Mouse (Mus musculus) midbrain, postnatal 0 days (tissue): ENCODE data around the gene a. TPM values are rescaled to one million over a fixed set of nuclear protein-coding genes. Genes with fewer than 3 reads are reported as not detected.

Experiments used
- ATAC-seq: fragments of 200-750 bp; cut with Nextera tagmentation; 2 replicates; pipeline ENCODE4 v1.8.0; 2017; ENCODE audit warnings: moderate number of reproducible peaks, mild to moderate bottlenecking, moderate TSS enrichment, moderate library complexity; ENCODE audit not compliant: low FRiP score
- DNase-seq: peaks from one replicate; pipeline ENCODE4 v3.0.0-alpha.2; 2015; ENCODE audit warnings: low spot score
- H3K27ac ChIP-seq: fragments of 300-500 bp; sonication (generic); 2 replicates; pipeline ENCODE4 v1.5.1; 2014; ENCODE audit warnings: low read depth, mild to moderate bottlenecking, low read length, mixed read lengths
- H3K27me3 ChIP-seq: fragments of 300-500 bp; sonication (generic); 2 replicates; pipeline ENCODE4 v1.6.1; 2014; ENCODE audit warnings: low read length, control low read depth, mixed read lengths; ENCODE audit not compliant: insufficient read depth
- H3K36me3 ChIP-seq: fragments of 300-500 bp; sonication (generic); 2 replicates; pipeline ENCODE4 v1.6.1; 2014; ENCODE audit warnings: low read length, control low read depth, mixed read lengths; ENCODE audit not compliant: insufficient read depth
- H3K4me1 ChIP-seq: fragments of 300-500 bp; sonication (generic); 2 replicates; pipeline ENCODE4 v1.6.1; 2014; ENCODE audit warnings: mild to moderate bottlenecking, control low read depth, antibody characterized with exemption, low read length, mixed read lengths; ENCODE audit not compliant: insufficient read depth
- H3K4me2 ChIP-seq: fragments of 300-500 bp; sonication (generic); 2 replicates; pipeline ENCODE4 v1.6.1; 2014; ENCODE audit warnings: low read depth, mild to moderate bottlenecking, low read length, mixed read lengths; ENCODE audit not compliant: poor library complexity, severe bottlenecking
- H3K4me3 ChIP-seq: fragments of 300-500 bp; sonication (generic); 2 replicates; pipeline ENCODE4 v1.5.1; 2014; ENCODE audit warnings: low read depth, mild to moderate bottlenecking, low read length, moderate library complexity
- H3K9ac ChIP-seq: fragments of 300-500 bp; sonication (generic); replicated peaks from 2 replicates; pipeline ENCODE4 v1.6.1; 2014; ENCODE audit warnings: mild to moderate bottlenecking, low read length, moderate library complexity, mixed read lengths; ENCODE audit not compliant: poor library complexity, severe bottlenecking
- H3K9me3 ChIP-seq: fragments of 300-500 bp; sonication (generic); 2 replicates; pipeline ENCODE4 v1.6.1; 2016; ENCODE audit warnings: low read length, control low read depth
- CTCF ChIP-seq: IDR thresholded peaks from 2 replicates; pipeline ENCODE4 v1.5.1; 2016; ENCODE audit warnings: antibody characterized with exemption, mild to moderate bottlenecking
- WGBS: fragments of 180-500 bp; shearing (Covaris S2); extraction: QIAGEN DNeasy Blood & Tissue Kit; methylation state at CpG from one replicate; pipeline ENCODE4 v1.1.7; 2014; 5-methylcytosine and 5-hydroxymethylcytosine counted together
- polyA plus RNA-seq: library from polyadenylated mRNA; unstranded; fragments of >200 nt; fragmentation: Nextera tagmentation; extraction: Ambion mirVana; gene quantifications from 2 replicates; pipeline ENCODE4 v1.2.1, GENCODE M21; 2015
- total RNA-seq: library from RNA; depleted of rRNA; stranded (reverse); fragments of >200 nt; gene quantifications from 2 replicates; pipeline ENCODE4 v1.2.3, GENCODE M21; 2014

The a gene
- total and polyA plus RNA-seq, 2 experiments from 2014 or later, result 1.1 TPM; not detected in 1

GRCm38 (mm10) chr2:154818599-154818998 is 27.4 kb downstream of the a start:
- no peaks in the 10 kb centered on the region for H3K4me1 ChIP-seq
- H3K4me2 ChIP-seq, result no peak overlapping the region
- H3K36me3 ChIP-seq, result no peaks in the 10 kb centered on the region
- no peak overlapping the region for H3K9ac ChIP-seq
- no peak for TF ChIP-seq CTCF
- ATAC-seq (no peak), DNase-seq (no peak)
- 72% methylated on average over 1 of the region's 1 CpGs for WGBS
- no peak overlapping the region for H3K27ac ChIP-seq
- H3K9me3 ChIP-seq, result no peaks in the 10 kb centered on the region
- H3K4me3 ChIP-seq, result no peak overlapping the region
- H3K27me3 ChIP-seq, result no peaks in the 10 kb centered on the region

GRCm38 (mm10) chr2:154820346-154820745 is 29.1 kb downstream of the a start:
- WGBS, result 79% methylated on average over 1 of the region's 1 CpGs
- no peak overlapping the region for H3K4me2 ChIP-seq
- H3K4me3 ChIP-seq, result no peak overlapping the region
- no peak for TF ChIP-seq CTCF
- no peaks in the 10 kb centered on the region for H3K27me3 ChIP-seq
- H3K27ac ChIP-seq, result no peak overlapping the region
- ATAC-seq, result no peak
- H3K9ac ChIP-seq, result no peak overlapping the region
- no peaks in the 10 kb centered on the region for H3K4me1 ChIP-seq
- no peaks in the 10 kb centered on the region for H3K9me3 ChIP-seq
- DNase-seq, result no peak
- no peaks in the 10 kb centered on the region for H3K36me3 ChIP-seq

GRCm38 (mm10) chr2:154826054-154826538 is 34.9 kb downstream of the a start:
- no peak for ATAC-seq
- Histone ChIP-seq H3K36me3 (no peaks in the 10 kb centered on the region), H3K27me3 (no peaks in the 10 kb centered on the region), H3K4me3 (no peak overlapping the region), H3K27ac (no peak overlapping the region), H3K4me2 (no peak overlapping the region), H3K9ac (no peak overlapping the region), H3K9me3 (no peaks in the 10 kb centered on the region), H3K4me1 (no peaks in the 10 kb centered on the region)
- WGBS, result 88% methylated on average over 1 of the region's 1 CpGs
- no peak for DNase-seq
- TF ChIP-seq CTCF, result no peak

- Histone ChIP-seq H3K27me3 (no peaks in the 10 kb centered on the region), H3K4me3 (no peak overlapping the region), H3K9ac (no peak overlapping the region), H3K27ac (no peak overlapping the region), H3K9me3 (no peaks in the 10 kb centered on the region), H3K36me3 (no peaks in the 10 kb centered on the region), H3K4me2 (no peak overlapping the region), H3K4me1 (no peaks in the 10 kb centered on the region)
- no peak for TF ChIP-seq CTCF
- ATAC-seq, result no peak
- DNase-seq, result no peak
- WGBS, result 67% methylated on average over 4 of the region's 4 CpGs
Measured at GRCm38 (mm10) chr2:154827521-154827920, 36.3 kb downstream of the a start.

- no peak for ATAC-seq
- Histone ChIP-seq H3K4me1 (no peaks in the 10 kb centered on the region), H3K36me3 (no peaks in the 10 kb centered on the region), H3K9me3 (no peaks in the 10 kb centered on the region), H3K27me3 (no peaks in the 10 kb centered on the region), H3K9ac (no peak overlapping the region), H3K27ac (no peak overlapping the region), H3K4me3 (no peak overlapping the region), H3K4me2 (no peak overlapping the region)
- DNase-seq, result no peak
- 52% methylated on average over 4 of the region's 4 CpGs for WGBS
- TF ChIP-seq CTCF, result no peak
Measured at GRCm38 (mm10) chr2:154832471-154832870, 41.3 kb downstream of the a start.

GRCm38 (mm10) chr2:154834149-154834865 is 43.1 kb downstream of the a start:
- TF ChIP-seq CTCF, result no peak
- H3K9me3 ChIP-seq, result no peaks in the 10 kb centered on the region
- H3K9ac ChIP-seq, result no peak overlapping the region
- H3K4me2 ChIP-seq, result no peak overlapping the region
- H3K27me3 ChIP-seq, result no peaks in the 10 kb centered on the region
- ATAC-seq, result no peak
- no peak overlapping the region for H3K27ac ChIP-seq
- DNase-seq, result no peak
- H3K4me1 ChIP-seq, result no peaks in the 10 kb centered on the region
- WGBS, result 97% methylated on average over 6 of the region's 6 CpGs
- H3K4me3 ChIP-seq, result no peak overlapping the region
- no peaks in the 10 kb centered on the region for H3K36me3 ChIP-seq
